Comparison of ENCODE assay signal across 8 mouse cellular contexts in genomic region chr8:110792574-110793200, GRCm38 (mm10). TPM values are rescaled to one million over a fixed set of nuclear protein-coding genes. Genes with fewer than 3 reads are reported as not detected.
A peak's percentile ranks its signal among the peaks of the same experiment; 100 is the strongest.
DNase-seq lines count a peak whose midpoint lies in the region; ATAC-seq and TF ChIP-seq lines count a peak whose summit lies in the region.
"Had no signal": no experiment of that assay in that cellular context is flagged by ENCODE, and none has a peak within 500 bp of the region (broad histone marks: within the 10 kb centered on the region; RNA-seq: fewer than 3 reads in every experiment).

No protein-coding gene starts in this region.

- peak; percentile 42 to 74 for DNase-seq in left cerebral cortex, postnatal 10 days (ENCODE audit: extremely low spot score in 1 of 2, low spot score in 2 of 2)
- no peak for DNase-seq in left cerebral cortex, adult 2 months (ENCODE audit: extremely low spot score in 1 of 2, low spot score in 2 of 2)
- DNase-seq in kidney, postnatal 4 days = peak; percentile 75 to 84
- peak; percentile 66 for DNase-seq in right cerebral cortex, postnatal 4 days
- no peak for DNase-seq in adrenal gland, adult (ENCODE audit: inconsistent age in 2 of 2, low spot score in 1 of 2)
- DNase-seq in natural killer cell, adult 2 months (ENCODE audit: low spot score in 2 of 2) = no peak

- H3K4me3 ChIP-seq in left cerebral cortex, adult 2 months = no peak overlapping the region
- H3K4me3 ChIP-seq in intestine, embryonic 16.5 days (ENCODE audit: low read length) = peak overlapping the region; percentile 4; the same call in 1 of the 2 replicates
- H3K4me3 ChIP-seq: neural tube, embryonic 13.5 days had no signal

- intact Hi-C loops in left cerebral cortex, postnatal 10 days (cut with DNase I) = no loop called here
- intact Hi-C loops in left cerebral cortex, adult 2 months (cut with DNase I) = no loop called here

- 24% methylated on average over 11 of the region's 11 CpGs for WGBS in intestine, embryonic 16.5 days

- H3K9me3 ChIP-seq in intestine, embryonic 16.5 days (ENCODE audit: control insufficient read depth, low read length) = 0 out of 2 replicates have a peak, but pooled peaks cover 3% of the 10 kb centered on the region
- H3K9me3 ChIP-seq: neural tube, embryonic 13.5 days had no signal

- ATAC-seq in intestine, embryonic 16.5 days = peak; percentile 94

- no peak for TF ChIP-seq CTCF in left cerebral cortex, adult 2 months (IDR thresholded peaks at IDR 0.05)

- H3K4me2 ChIP-seq in intestine, embryonic 16.5 days (ENCODE audit: low read depth, low read length) = peak overlapping the region; percentile 23
- H3K4me2 ChIP-seq: neural tube, embryonic 13.5 days had no signal

- H3K9ac ChIP-seq in intestine, embryonic 16.5 days (ENCODE audit: low read depth, low read length) = 0 out of 2 replicates have a peak overlapping the region, but pooled peaks have one; percentile 2
- H3K9ac ChIP-seq: neural tube, embryonic 13.5 days had no signal

- H3K27ac ChIP-seq in left cerebral cortex, adult 2 months = no peak overlapping the region
- peak overlapping the region; percentile 80 for H3K27ac ChIP-seq in intestine, embryonic 16.5 days (ENCODE audit: low read length)
- H3K27ac ChIP-seq: neural tube, embryonic 13.5 days had no signal

- no peaks in the 10 kb centered on the region for H3K27me3 ChIP-seq in intestine, embryonic 16.5 days (replicated peaks; ENCODE audit: control insufficient read depth, insufficient read depth, low read length)
- H3K27me3 ChIP-seq: neural tube, embryonic 13.5 days had no signal

- H3K4me1 ChIP-seq in intestine, embryonic 16.5 days (ENCODE audit: control insufficient read depth, insufficient read depth, low read length) = peaks cover 31% of the 10 kb centered on the region
- H3K4me1 ChIP-seq: neural tube, embryonic 13.5 days had no signal

- no peaks in the 10 kb centered on the region for H3K36me3 ChIP-seq in intestine, embryonic 16.5 days (ENCODE audit: control insufficient read depth, insufficient read depth, low read length)
- H3K36me3 ChIP-seq: neural tube, embryonic 13.5 days had no signal

RNA-seq across cellular contexts. Expression of gene Il34, which starts 13.0 kb away (rescaled TPM):
- 10 to 100 TPM; 74.9 to 82.0 TPM for total RNA-seq in left cerebral cortex, postnatal 10 days (2021)
- 100 to 1,000 TPM; 103 TPM for total RNA-seq in left cerebral cortex, adult 2 months (2021)
- polyA plus RNA-seq in intestine, embryonic 16.5 days (2015; fragmentation: Nextera tagmentation; extraction: Ambion mirVana) = 2.0 and 2.4 TPM in 2 replicates

RNA-seq across cellular contexts. Expression of gene Cog4, which starts 53.7 kb away (rescaled TPM):
- 10 to 100 TPM; 50.8 to 59.0 TPM for total RNA-seq in left cerebral cortex, postnatal 10 days (2021)
- 10 to 100 TPM; 49.0 to 59.1 TPM for total RNA-seq in left cerebral cortex, adult 2 months (2021)
- polyA plus RNA-seq in intestine, embryonic 16.5 days (2015; fragmentation: Nextera tagmentation; extraction: Ambion mirVana) = 78.5 and 79.3 TPM in 2 replicates

RNA-seq across cellular contexts. Expression of gene Sf3b3, which starts 53.9 kb away (rescaled TPM):
- 10 to 100 TPM; 56.0 to 58.3 TPM for total RNA-seq in left cerebral cortex, postnatal 10 days (2021)
- total RNA-seq in left cerebral cortex, adult 2 months (2021) = 10 to 100 TPM; 61.8 to 66.5 TPM
- polyA plus RNA-seq in intestine, embryonic 16.5 days (2015; fragmentation: Nextera tagmentation; extraction: Ambion mirVana) = 107 and 114 TPM in 2 replicates

Comparison
In these comparisons a context has a peak if more than half of its experiments do, and no peak if none do; other contexts are left out.
1. DNase-seq: peak in left cerebral cortex, postnatal 10 days (2 of 2), kidney, postnatal 4 days (2 of 2) and right cerebral cortex, postnatal 4 days (single experiment); none in left cerebral cortex, adult 2 months (0 of 2), adrenal gland, adult (0 of 2) and natural killer cell, adult 2 months (0 of 2).